Mouse (Mus musculus) intestine, postnatal 0 days (tissue): Measurements from ENCODE around the gene Eif2b4. TPM values are rescaled to one million over a fixed set of nuclear protein-coding genes. Genes with fewer than 3 reads are reported as not detected.

Experiments
- ATAC-seq: fragments of 200-750 bp; cut with Nextera tagmentation; 2 replicates; pipeline ENCODE4 v1.8.0; 2017; ENCODE audit warnings: mild to moderate bottlenecking, moderate TSS enrichment, moderate library complexity
- H3K27ac ChIP-seq: fragments of 300-500 bp; sonication (generic); 2 replicates; pipeline ENCODE4 v1.5.1; 2014; ENCODE audit warnings: mild to moderate bottlenecking, low read depth, low read length, moderate library complexity
- H3K27me3 ChIP-seq: fragments of 300-500 bp; sonication (generic); replicated peaks from 2 replicates; pipeline ENCODE4 v1.6.1; 2014; ENCODE audit warnings: low read length, mixed read lengths; ENCODE audit not compliant: control insufficient read depth, insufficient read depth
- H3K36me3 ChIP-seq: fragments of 300-500 bp; sonication (generic); 2 replicates; pipeline ENCODE4 v1.6.1; 2014; ENCODE audit warnings: mild to moderate bottlenecking, moderate library complexity; ENCODE audit not compliant: control insufficient read depth, insufficient read depth
- H3K4me1 ChIP-seq: fragments of 300-500 bp; sonication (generic); replicated peaks from 2 replicates; pipeline ENCODE4 v1.6.1; 2014; ENCODE audit warnings: antibody characterized with exemption, low read length, mixed read lengths; ENCODE audit not compliant: control insufficient read depth, insufficient read depth
- H3K4me2 ChIP-seq: fragments of 300-500 bp; sonication (generic); replicated peaks from 2 replicates; pipeline ENCODE4 v1.6.1; 2014; ENCODE audit warnings: low read depth, mild to moderate bottlenecking, moderate library complexity
- H3K4me3 ChIP-seq: fragments of 300-500 bp; sonication (generic); 2 replicates; pipeline ENCODE4 v1.5.1; 2014; ENCODE audit warnings: low read depth, low read length
- H3K9ac ChIP-seq: fragments of 300-500 bp; sonication (generic); 2 replicates; pipeline ENCODE4 v1.6.1; 2014; ENCODE audit warnings: mild to moderate bottlenecking, low read depth, low read length
- H3K9me3 ChIP-seq: fragments of 300-500 bp; sonication (generic); 2 replicates; pipeline ENCODE4 v1.6.1; 2016; ENCODE audit warnings: mixed run types; ENCODE audit not compliant: control insufficient read depth
- CTCF ChIP-seq: sonication (generic); IDR thresholded peaks from 2 replicates; pipeline ENCODE4 v1.5.1; 2016; ENCODE audit warnings: low read depth, mild to moderate bottlenecking, control low read depth, antibody characterized with exemption, moderate library complexity
- WGBS: fragments of 180-500 bp; shearing (Covaris S2); extraction: QIAGEN DNeasy Blood & Tissue Kit; methylation state at CpG from one replicate; pipeline ENCODE4 v1.1.7; 2014; 5-methylcytosine and 5-hydroxymethylcytosine counted together
- polyA plus RNA-seq: library from polyadenylated mRNA; unstranded; fragments of >200 nt; fragmentation: Nextera tagmentation; extraction: Ambion mirVana; gene quantifications from 2 replicates; pipeline ENCODE4 v1.2.1, GENCODE M21; 2015

The Eif2b4 gene
- polyA plus RNA-seq, 1 experiment from 2014 or later, result 43.7 TPM

DNA sequence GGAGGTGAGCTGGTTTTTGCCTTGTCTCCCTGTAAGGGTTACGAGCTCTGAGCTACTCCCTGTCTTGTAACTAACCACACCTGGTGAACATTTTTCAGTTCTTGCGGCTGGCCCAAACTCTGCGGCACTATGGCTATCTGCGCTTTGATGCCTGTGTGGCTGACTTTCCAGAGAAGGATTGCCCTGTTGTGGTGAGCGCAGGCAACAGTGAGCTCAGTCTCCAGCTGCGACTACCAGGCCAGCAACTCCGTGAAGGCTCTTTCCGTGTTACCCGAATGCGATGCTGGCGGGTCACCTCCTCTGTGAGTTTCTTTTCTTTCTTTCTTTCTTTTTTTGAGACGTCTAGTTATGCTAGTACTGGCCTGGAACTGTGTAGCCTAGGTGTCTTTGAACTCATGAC lies 3.8 kb upstream of the Eif2b4 start:
- WGBS, result 91% methylated on average over 12 of the region's 12 CpGs
- TF ChIP-seq CTCF, result no peak
- H3K36me3 ChIP-seq, result peaks cover 62% of the 10 kb centered on the region
- H3K27me3 ChIP-seq, result no peaks in the 10 kb centered on the region
- H3K9ac ChIP-seq, result no peak overlapping the region
- no peak overlapping the region for H3K4me3 ChIP-seq
- no peaks in the 10 kb centered on the region; the same call in 1 of the 2 replicates for H3K9me3 ChIP-seq
- H3K4me1 ChIP-seq, result no peaks in the 10 kb centered on the region
- ATAC-seq, result no peak
- no peak overlapping the region for H3K27ac ChIP-seq
- no peak overlapping the region for H3K4me2 ChIP-seq

- WGBS, result 85% methylated on average over 10 of the region's 10 CpGs
- H3K36me3 ChIP-seq, result peaks cover 62% of the 10 kb centered on the region
- no peaks in the 10 kb centered on the region; the same call in 1 of the 2 replicates for H3K9me3 ChIP-seq
- no peak overlapping the region for H3K4me3 ChIP-seq
- ATAC-seq, result no peak
- no peaks in the 10 kb centered on the region for H3K27me3 ChIP-seq
- no peaks in the 10 kb centered on the region; the same call in 1 of the 2 replicates for H3K4me1 ChIP-seq
- H3K4me2 ChIP-seq, result no peak overlapping the region
- TF ChIP-seq CTCF, result no peak
- H3K9ac ChIP-seq, result no peak overlapping the region
- peak overlapping the region; percentile 5; the same call in 1 of the 2 replicates for H3K27ac ChIP-seq
Observed at GRCm38 (mm10) chr5:31196207-31196606, 3.0 kb upstream of the Eif2b4 start.

- no peak for ATAC-seq
- Histone ChIP-seq H3K36me3 (peaks cover 64% of the 10 kb centered on the region), H3K27me3 (no peaks in the 10 kb centered on the region), H3K4me3 (no peak overlapping the region), H3K9ac (no peak overlapping the region), H3K9me3 (no peaks in the 10 kb centered on the region; the same call in 1 of the 2 replicates), H3K4me2 (no peak overlapping the region), H3K4me1 (no peaks in the 10 kb centered on the region; the same call in 1 of the 2 replicates), H3K27ac (peak overlapping the region; percentile 96; the same call in 1 of the 2 replicates)
- TF ChIP-seq CTCF, result no peak
- WGBS, result 90% methylated on average over 4 of the region's 4 CpGs
Observed at GRCm38 (mm10) chr5:31195671-31196070, 2.4 kb upstream of the Eif2b4 start.

GRCm38 (mm10) chr5:31194486-31195485 lies 1.6 kb upstream of the Eif2b4 start:
- H3K4me3 ChIP-seq, result peak overlapping the region; percentile 76; the same call in 1 of the 2 replicates
- no peak for TF ChIP-seq CTCF
- no peaks in the 10 kb centered on the region for H3K9me3 ChIP-seq
- H3K36me3 ChIP-seq, result peaks cover 65% of the 10 kb centered on the region
- peak overlapping the region; percentile 96; the same call in 1 of the 2 replicates for H3K27ac ChIP-seq
- H3K9ac ChIP-seq, result no peak overlapping the region
- peak overlapping the region; percentile 77 for H3K4me2 ChIP-seq
- WGBS, result 79% methylated on average over 16 of the region's 16 CpGs
- no peak for ATAC-seq
- H3K4me1 ChIP-seq, result no peaks in the 10 kb centered on the region; the same call in 1 of the 2 replicates
- no peaks in the 10 kb centered on the region for H3K27me3 ChIP-seq

GRCm38 (mm10) chr5:31193631-31194281 lies 526 bp upstream of the Eif2b4 start:
- Histone ChIP-seq H3K9ac (peak overlapping the region; percentile 88), H3K27me3 (no peaks in the 10 kb centered on the region), H3K4me1 (no peaks in the 10 kb centered on the region; the same call in 1 of the 2 replicates), H3K27ac (peak overlapping the region; percentile 96), H3K4me2 (peak overlapping the region; percentile 77), H3K4me3 (peak overlapping the region; percentile 76), H3K9me3 (no peaks in the 10 kb centered on the region), H3K36me3 (peaks cover 62% of the 10 kb centered on the region)
- peak; percentile 17; the same call in 1 of the 2 replicates for ATAC-seq
- no peak for TF ChIP-seq CTCF
- 7% methylated on average over 25 of the region's 25 CpGs for WGBS
